Mouse (Mus musculus) lung, postnatal 0 days (tissue): ENCODE results near the gene Glmn.

Experiments used
- CTCF ChIP-seq: IDR thresholded peaks from 2 replicates; pipeline ENCODE4 v1.5.1; 2016; ENCODE audit warnings: antibody characterized with exemption, mild to moderate bottlenecking
- EP300 ChIP-seq: IDR thresholded peaks from 2 replicates; pipeline ENCODE4 v1.6.1; 2016; ENCODE audit warnings: antibody characterized with exemption, mild to moderate bottlenecking, control low read depth

DNA sequence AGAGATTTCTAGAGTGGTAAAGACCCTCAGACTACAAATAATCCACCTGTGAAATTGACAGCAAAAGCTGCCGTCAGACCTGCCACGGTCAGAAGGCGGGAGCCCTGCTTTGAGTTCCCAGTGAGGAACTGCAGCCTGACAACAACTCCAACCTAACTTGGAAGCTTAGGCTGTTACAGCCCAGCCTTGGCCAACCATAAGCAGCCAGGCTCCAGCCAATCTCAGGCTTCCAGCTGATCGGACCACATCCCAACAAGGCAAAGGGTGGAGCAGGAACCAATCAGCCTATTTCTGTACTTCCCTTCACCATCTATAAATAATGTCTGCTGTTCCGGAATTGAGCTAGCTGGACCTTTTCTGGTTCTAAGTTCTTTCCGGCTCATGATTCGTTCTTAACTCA, 75.8 kb downstream of the Glmn start:
- TF ChIP-seq CTCF (no peak), EP300 (no peak)
